9 mouse cellular contexts compared by ENCODE assay signal in the genomic region with DNA sequence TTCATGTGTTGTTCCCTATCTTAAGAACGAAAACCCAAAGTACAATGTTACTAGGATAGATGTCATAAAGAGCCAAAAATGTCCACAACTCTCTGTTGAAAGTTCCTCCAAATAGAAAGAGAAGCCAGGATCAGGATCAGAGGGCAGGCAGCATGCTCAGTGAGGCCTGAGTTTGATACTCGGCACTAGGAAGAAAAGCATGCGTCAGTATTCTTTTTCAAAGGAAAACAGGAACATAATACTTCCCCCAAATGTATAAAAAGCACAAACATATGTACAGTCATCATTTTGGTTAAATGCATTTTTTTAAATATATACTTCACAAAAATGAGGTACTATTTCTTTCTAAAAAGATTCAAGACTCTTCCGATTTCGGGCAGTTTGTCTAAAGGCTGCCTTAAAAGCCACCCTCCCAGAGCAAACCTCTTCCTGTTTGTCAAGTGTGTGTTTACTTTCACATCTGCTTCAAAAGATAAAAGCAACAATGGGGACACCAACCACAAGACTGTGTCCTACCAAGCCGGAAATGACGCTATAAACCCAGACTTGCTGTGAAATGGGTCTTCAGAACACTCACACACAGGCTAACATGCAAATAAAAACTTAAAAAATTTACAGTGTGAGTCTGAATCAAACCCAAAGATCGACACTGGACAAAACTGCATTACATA. TPM values are rescaled to one million over a fixed set of nuclear protein-coding genes. Genes with fewer than 3 reads are reported as not detected.
A peak's percentile ranks its signal among the peaks of the same experiment; 100 is the strongest.
DNase-seq lines count a peak whose midpoint lies in the region; ATAC-seq and TF ChIP-seq lines count a peak whose summit lies in the region.
"Had no signal": no experiment of that assay in that cellular context is flagged by ENCODE, and none has a peak within 500 bp of the region (broad histone marks: within the 10 kb centered on the region; RNA-seq: fewer than 3 reads in every experiment).

No protein-coding gene starts in this region.

- DNase-seq in hindbrain, embryonic 10.5 days (ENCODE audit: low spot score): no peak
- DNase-seq in MEL-GATA-1-ER (ENCODE audit: extremely low read depth, low read depth): peak; percentile 86
- peak; percentile 94 for DNase-seq in induced T-regulatory cell, adult 2 months (ENCODE audit: low read depth)
- DNase-seq in gastrocnemius, postnatal 14 days: no peak
- DNase-seq in cerebellum, adult 11 months: no peak

- WGBS in hindbrain, embryonic 10.5 days: 89% methylated on average over 8 of the region's 8 CpGs
- 89% methylated on average over 8 of the region's 8 CpGs for WGBS in hindbrain, embryonic 16.5 days
- 92% methylated on average over 8 of the region's 8 CpGs for WGBS in olfactory bulb, adult 2 months
- WGBS in forebrain, embryonic 16.5 days: 87% methylated on average over 8 of the region's 8 CpGs

- intact Hi-C loops in gastrocnemius, postnatal 14 days (cut with DNase I; ENCODE audit: low total_unique reads): no loop called here

- no peak for ATAC-seq in hindbrain, embryonic 16.5 days
- ATAC-seq in forebrain, embryonic 16.5 days: no peak

- no peaks in the 10 kb centered on the region for H3K9me3 ChIP-seq in hindbrain, embryonic 10.5 days
- no peaks in the 10 kb centered on the region for H3K9me3 ChIP-seq in hindbrain, embryonic 16.5 days (ENCODE audit: control insufficient read depth, low read length)
- H3K9me3 ChIP-seq in forebrain, embryonic 16.5 days (ENCODE audit: control insufficient read depth, low read length): no peaks in the 10 kb centered on the region
- H3K9me3 ChIP-seq: limb, embryonic 15.5 days had no signal

- no peak overlapping the region for H3K4me2 ChIP-seq in hindbrain, embryonic 16.5 days (ENCODE audit: low read length)
- no peak overlapping the region for H3K4me2 ChIP-seq in forebrain, embryonic 16.5 days (ENCODE audit: low read length)
- H3K4me2 ChIP-seq: limb, embryonic 15.5 days had no signal

- peaks cover 16% of the 10 kb centered on the region; the same call in 1 of the 2 replicates for H3K36me3 ChIP-seq in hindbrain, embryonic 10.5 days
- no peaks in the 10 kb centered on the region for H3K36me3 ChIP-seq in hindbrain, embryonic 16.5 days (ENCODE audit: control insufficient read depth, insufficient read depth, low read length)
- H3K36me3 ChIP-seq in forebrain, embryonic 16.5 days (ENCODE audit: control insufficient read depth, insufficient read depth): no peaks in the 10 kb centered on the region
- H3K36me3 ChIP-seq: limb, embryonic 15.5 days had no signal

- peak overlapping the region; percentile 24; the same call in 1 of the 2 replicates for H3K27ac ChIP-seq in hindbrain, embryonic 10.5 days
- no peak overlapping the region for H3K27ac ChIP-seq in hindbrain, embryonic 16.5 days (ENCODE audit: low read depth, low read length)
- peak overlapping the region; percentile 20; the same call in 1 of the 2 replicates for H3K27ac ChIP-seq in olfactory bulb, adult 2 months (ENCODE audit: insufficient read depth, low read depth, low read length)
- no peak overlapping the region for H3K27ac ChIP-seq in forebrain, embryonic 16.5 days (ENCODE audit: low read length)
- H3K27ac ChIP-seq: limb, embryonic 15.5 days had no signal

- H3K4me3 ChIP-seq in hindbrain, embryonic 10.5 days: no peak overlapping the region
- H3K4me3 ChIP-seq in hindbrain, embryonic 16.5 days (ENCODE audit: low read length): no peak overlapping the region
- H3K4me3 ChIP-seq in olfactory bulb, adult 2 months (ENCODE audit: insufficient read depth, low read depth, low read length): no peak overlapping the region
- no peak overlapping the region for H3K4me3 ChIP-seq in forebrain, embryonic 16.5 days (replicated peaks; ENCODE audit: low read length)
- H3K4me3 ChIP-seq: limb, embryonic 15.5 days had no signal

- no peak overlapping the region for H3K9ac ChIP-seq in hindbrain, embryonic 16.5 days (ENCODE audit: low read depth, low read length)
- H3K9ac ChIP-seq in forebrain, embryonic 16.5 days (replicated peaks; ENCODE audit: low read depth, low read length): no peak overlapping the region
- H3K9ac ChIP-seq: limb, embryonic 15.5 days had no signal

- TF ChIP-seq POLR2A in olfactory bulb, adult 2 months (IDR thresholded peaks at IDR 0.05; ENCODE audit: insufficient read depth, low read depth, low read length): no peak

- no peak for TF ChIP-seq CTCF in olfactory bulb, adult 2 months (IDR thresholded peaks at IDR 0.05; ENCODE audit: insufficient read depth, low read depth, low read length)

- no peaks in the 10 kb centered on the region for H3K27me3 ChIP-seq in hindbrain, embryonic 10.5 days (ENCODE audit: insufficient read depth, poor library complexity, severe bottlenecking)
- no peaks in the 10 kb centered on the region for H3K27me3 ChIP-seq in hindbrain, embryonic 16.5 days (replicated peaks; ENCODE audit: control insufficient read depth, insufficient read depth, low read length)
- H3K27me3 ChIP-seq in forebrain, embryonic 16.5 days (replicated peaks; ENCODE audit: control insufficient read depth, insufficient read depth, low read length): no peaks in the 10 kb centered on the region
- H3K27me3 ChIP-seq: limb, embryonic 15.5 days had no signal

- peaks cover 50% of the 10 kb centered on the region for H3K4me1 ChIP-seq in hindbrain, embryonic 10.5 days (replicated peaks)
- peaks cover 9% of the 10 kb centered on the region; the same call in 1 of the 2 replicates for H3K4me1 ChIP-seq in hindbrain, embryonic 16.5 days (ENCODE audit: control insufficient read depth, insufficient read depth, low read depth, low read length)
- peaks cover 2% of the 10 kb centered on the region; the same call in 1 of the 2 replicates for H3K4me1 ChIP-seq in olfactory bulb, adult 2 months (ENCODE audit: control insufficient read depth, insufficient read depth, low read length)
- H3K4me1 ChIP-seq in forebrain, embryonic 16.5 days (replicated peaks; ENCODE audit: control insufficient read depth, insufficient read depth, low read length): peaks cover 3% of the 10 kb centered on the region; the same call in 1 of the 2 replicates
- H3K4me1 ChIP-seq: limb, embryonic 15.5 days had no signal

RNA-seq across cellular contexts. Expression of gene Gm10300, which starts 34.4 kb away (rescaled TPM):
- polyA plus RNA-seq in hindbrain, embryonic 10.5 days (2016; fragmentation: Nextera tagmentation; extraction: Ambion mirVana): 0.14 TPM in 1 of 2 replicates, not detected in the other
- 0.09 TPM in 1 of 2 replicates, not detected in the other for polyA plus RNA-seq in hindbrain, embryonic 16.5 days (2015; fragmentation: Nextera tagmentation; extraction: Ambion mirVana)
- not detected in 2 replicates for polyA plus RNA-seq in olfactory bulb, adult 2 months (2012; ENCODE audit: insufficient read depth, insufficient read length, low replicate concordance, missing spikeins)
- not detected in 2 replicates for polyA plus RNA-seq in forebrain, embryonic 16.5 days (2015; fragmentation: Nextera tagmentation; extraction: Ambion mirVana)
- under 1 TPM in 1 of 2 experiments, not detected in 1; 0.14 TPM for total RNA-seq in gastrocnemius, postnatal 14 days (2021)

RNA-seq across cellular contexts. Expression of gene Epb41, which starts 35.0 kb away (rescaled TPM):
- polyA plus RNA-seq in hindbrain, embryonic 10.5 days (2016; fragmentation: Nextera tagmentation; extraction: Ambion mirVana): 154 and 173 TPM in 2 replicates
- 43.1 and 60.9 TPM in 2 replicates for polyA plus RNA-seq in hindbrain, embryonic 16.5 days (2015; fragmentation: Nextera tagmentation; extraction: Ambion mirVana)
- 382 TPM in 1 of 2 replicates, not detected in the other for polyA plus RNA-seq in olfactory bulb, adult 2 months (2012; ENCODE audit: insufficient read depth, insufficient read length, low replicate concordance, missing spikeins)
- polyA plus RNA-seq in forebrain, embryonic 16.5 days (2015; fragmentation: Nextera tagmentation; extraction: Ambion mirVana): 74.1 and 91.8 TPM in 2 replicates
- 10 to 100 TPM; 63.2 to 71.7 TPM for total RNA-seq in gastrocnemius, postnatal 14 days (2021)

Comparison
In these comparisons a context has a peak if more than half of its experiments do, and no peak if none do; other contexts are left out.
1. H3K27ac ChIP-seq: peak in hindbrain, embryonic 10.5 days (single experiment) and olfactory bulb, adult 2 months (single experiment); none in hindbrain, embryonic 16.5 days (single experiment) and forebrain, embryonic 16.5 days (single experiment).
2. DNase-seq: peak in MEL-GATA-1-ER (single experiment) and induced T-regulatory cell, adult 2 months (single experiment); none in hindbrain, embryonic 10.5 days (single experiment), gastrocnemius, postnatal 14 days (single experiment) and cerebellum, adult 11 months (single experiment).